Mouse (Mus musculus) spleen, adult 2 months (tissue): ENCODE measurements at regions not wholly inside any gene's neighbourhood (a gene's known extent, or its start where the extent isn't known, plus 50 kb on each side); places are given as distances from the start of the nearest gene placed in this dataset.

Source experiments
- CTCF ChIP-seq: fragments of 200-500 bp; IDR thresholded peaks from 2 replicates; pipeline ENCODE4 v1.5.1; 2011; ENCODE audit warnings: mild to moderate bottlenecking, inconsistent platforms; ENCODE audit not compliant: insufficient read depth, insufficient read length, insufficient replicate concordance; ENCODE audit errors: extremely low read depth
- POLR2A ChIP-seq: fragments of 200-500 bp; IDR thresholded peaks from 2 replicates; pipeline ENCODE4 v1.6.1; 2011; ENCODE audit warnings: low read depth, low read length, inconsistent platforms

- TF ChIP-seq CTCF: no peak
- TF ChIP-seq POLR2A: no peak
Observed at GRCm38 (mm10) chr9:69702156-69702928, 58.4 kb downstream of the Foxb1 start.
